Mouse (Mus musculus) central nervous system, embryonic 11.5 days (tissue): ENCODE measurements around the gene Acsl6. TPM values are rescaled to one million over a fixed set of nuclear protein-coding genes. Genes with fewer than 3 reads are reported as not detected.

Experiments
- polyA plus RNA-seq: library from polyadenylated mRNA; depleted of rRNA; stranded (reverse); fragments of >200 nt; gene quantifications from 2 replicates; pipeline ENCODE4 v1.2.3, GENCODE M21; 2012; rRNA removed

The Acsl6 gene
- 14.6 and 17.8 TPM in 2 replicates for polyA plus RNA-seq

GRCm38 (mm10) chr11:54303728-54304470 is at the start of gene Acsl6:
TSS of gene Acsl6 (plus strand) at chr11:54303798.

GRCm38 (mm10) chr11:54267177-54267576 is 36.4 kb upstream of the Acsl6 start, which contains the start of gene Il3:
TSS of gene Il3 (minus strand) at chr11:54267277.

Other genes with a start within 250 kb of the Acsl6 start
- gene Pdlim4, start 234.8 kb upstream of the Acsl6 start, polyA plus RNA-seq: 23.1 and 57.1 TPM in 2 replicates
- gene P4ha2, start 203.7 kb upstream of the Acsl6 start, polyA plus RNA-seq: 19.0 and 26.3 TPM in 2 replicates
- gene Csf2, start 54.1 kb upstream of the Acsl6 start, polyA plus RNA-seq: 0.06 TPM in 1 of 2 replicates, not detected in the other
- not detected in 2 replicates for gene Il3, start 36.5 kb upstream of the Acsl6 start, polyA plus RNA-seq
- gene Meikin, start 66.9 kb downstream of the Acsl6 start, polyA plus RNA-seq: not detected in 2 replicates
- gene Fnip1, start 134.4 kb downstream of the Acsl6 start, polyA plus RNA-seq: 6.6 and 10.4 TPM in 2 replicates
- gene Rapgef6, start 219.0 kb downstream of the Acsl6 start, polyA plus RNA-seq: 18.9 and 19.1 TPM in 2 replicates